Mouse (Mus musculus) thymus, adult 2 months (tissue): ENCODE data around the gene Fgfr2. TPM values are rescaled to one million over a fixed set of nuclear protein-coding genes. Genes with fewer than 3 reads are reported as not detected.

ENCODE experiments used
- DNase-seq: peaks from one replicate; pipeline ENCODE4 v3.0.0; 2021
- H3K27ac ChIP-seq: fragments of 200-500 bp; 2 replicates; pipeline ENCODE4 v1.5.1; 2012; ENCODE audit warnings: low read length, control low read depth; ENCODE audit not compliant: control insufficient read depth, insufficient read depth
- H3K27me3 ChIP-seq: fragments of 200-500 bp; 2 replicates; pipeline ENCODE4 v1.6.1; 2012; ENCODE audit warnings: mild to moderate bottlenecking, low read length, moderate library complexity, mixed read lengths; ENCODE audit not compliant: control insufficient read depth, insufficient read depth
- H3K36me3 ChIP-seq: fragments of 200-500 bp; 2 replicates; pipeline ENCODE4 v1.6.1; 2012; ENCODE audit warnings: mild to moderate bottlenecking, low read length, moderate library complexity; ENCODE audit not compliant: control insufficient read depth, insufficient read depth
- H3K4me1 ChIP-seq: fragments of 200-500 bp; replicated peaks from 2 replicates; pipeline ENCODE4 v1.6.1; 2012; ENCODE audit warnings: low read length; ENCODE audit not compliant: control insufficient read depth, insufficient read depth
- H3K4me3 ChIP-seq: fragments of 200-500 bp; 2 replicates; pipeline ENCODE4 v1.5.1; 2012; ENCODE audit warnings: mild to moderate bottlenecking, low read length, control low read depth, moderate library complexity; ENCODE audit not compliant: control insufficient read depth, insufficient read depth
- CTCF ChIP-seq: fragments of 200-500 bp; IDR thresholded peaks from 2 replicates; pipeline ENCODE4 v1.5.1; 2012; ENCODE audit warnings: mild to moderate bottlenecking, control low read depth, low read length, moderate library complexity, borderline replicate concordance; ENCODE audit not compliant: control insufficient read depth, poor library complexity, insufficient read depth; ENCODE audit errors: extremely low read depth
- POLR2A ChIP-seq: fragments of 200-500 bp; IDR thresholded peaks from 2 replicates; pipeline ENCODE4 v1.6.1; 2012; ENCODE audit warnings: mild to moderate bottlenecking, low read length, control low read depth, moderate library complexity; ENCODE audit not compliant: control insufficient read depth, poor library complexity, insufficient read depth; ENCODE audit errors: extremely low read depth
- WGBS: fragments of 180-500 bp; shearing (Covaris S2); methylation state at CpG from one replicate; pipeline ENCODE4 v1.1.7; 2018; 5-methylcytosine and 5-hydroxymethylcytosine counted together
- polyA plus RNA-seq: library from polyadenylated mRNA; depleted of rRNA; stranded (reverse); fragments of >200 nt; gene quantifications from 2 replicates; pipeline ENCODE4 v1.2.3, GENCODE M21; 2012

Gene Fgfr2
- polyA plus RNA-seq, 1 experiment, result 12.1 TPM

GRCm38 (mm10) chr7:132675922-132676321 lies 447.2 kb downstream of the Fgfr2 start:
- peaks cover 7% of the 10 kb centered on the region; the same call in 1 of the 2 replicates for H3K4me1 ChIP-seq
- WGBS, result 92% methylated on average over 2 of the region's 2 CpGs

GRCm38 (mm10) chr7:132673931-132674755 lies 449.0 kb downstream of the Fgfr2 start:
- no peaks in the 10 kb centered on the region for H3K36me3 ChIP-seq
- H3K27ac ChIP-seq, result no peak overlapping the region
- H3K27me3 ChIP-seq, result no peaks in the 10 kb centered on the region
- no peak overlapping the region for H3K4me3 ChIP-seq
- DNase-seq, result no peak
- peaks cover 7% of the 10 kb centered on the region; the same call in 1 of the 2 replicates for H3K4me1 ChIP-seq
- TF ChIP-seq POLR2A (no peak), CTCF (no peak)
- WGBS, result 91% methylated on average over 17 of the region's 17 CpGs

More at GRCm38 (mm10) chr7:132675922-132676321, 447.2 kb downstream of the Fgfr2 start:
- DNase-seq, result no peak
- no peak overlapping the region for H3K27ac ChIP-seq
- H3K27me3 ChIP-seq, result no peaks in the 10 kb centered on the region
- no peak overlapping the region for H3K4me3 ChIP-seq
- no peaks in the 10 kb centered on the region for H3K36me3 ChIP-seq
- TF ChIP-seq POLR2A, result no peak

DNA sequence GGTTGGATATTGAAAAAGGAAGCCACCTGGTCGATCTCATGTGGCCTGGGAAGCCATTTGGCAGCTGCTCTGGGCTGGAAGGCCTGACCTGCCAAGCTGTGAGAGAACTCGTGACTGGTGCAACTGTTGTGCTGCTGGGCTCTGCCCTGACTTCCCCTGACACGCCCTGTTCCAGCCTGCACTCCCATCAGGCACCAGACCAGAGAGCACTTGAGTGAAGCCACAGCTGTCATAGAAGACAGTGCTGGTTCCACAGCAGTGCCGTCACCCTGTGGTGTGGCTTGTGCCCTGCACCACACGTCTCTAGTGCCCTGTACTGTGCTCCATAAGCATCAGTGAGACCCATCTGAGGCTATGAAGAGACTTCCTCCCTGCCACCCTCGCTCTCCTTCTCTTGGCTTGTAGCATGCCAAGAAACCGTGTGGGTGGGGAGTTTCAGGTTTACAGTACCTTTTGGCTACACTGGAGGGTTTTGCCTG lies 450.6 kb downstream of the Fgfr2 start:
- Histone ChIP-seq H3K27me3 (no peaks in the 10 kb centered on the region), H3K36me3 (no peaks in the 10 kb centered on the region), H3K4me3 (no peak overlapping the region), H3K4me1 (peaks cover 7% of the 10 kb centered on the region; the same call in 1 of the 2 replicates), H3K27ac (no peak overlapping the region)
- TF ChIP-seq POLR2A, result no peak
- TF ChIP-seq CTCF, result no peak
- 14% methylated on average over 7 of the region's 7 CpGs for WGBS
- DNase-seq, result peak; percentile 14

DNA sequence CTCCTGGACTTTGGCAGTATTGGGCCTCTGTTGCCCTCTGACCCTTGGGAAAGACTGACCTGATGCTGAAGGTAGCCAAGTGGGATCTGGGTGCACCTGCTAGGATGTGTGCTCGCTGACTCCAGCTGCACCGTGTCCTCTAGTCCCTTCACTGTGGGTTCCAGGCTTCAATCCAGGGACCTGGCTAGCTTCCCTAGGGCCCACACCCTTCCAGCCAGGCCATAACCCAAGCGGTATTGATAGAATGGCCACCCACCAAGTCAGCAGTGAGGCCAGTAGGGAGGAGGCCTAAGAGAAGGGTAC lies 452.3 kb downstream of the Fgfr2 start:
- Histone ChIP-seq H3K27me3 (no peaks in the 10 kb centered on the region), H3K27ac (no peak overlapping the region), H3K4me3 (no peak overlapping the region), H3K36me3 (no peaks in the 10 kb centered on the region), H3K4me1 (peaks cover 7% of the 10 kb centered on the region; the same call in 1 of the 2 replicates)
- 95% methylated on average over 3 of the region's 3 CpGs for WGBS
- TF ChIP-seq CTCF (no peak), POLR2A (no peak)
- no peak for DNase-seq

DNA sequence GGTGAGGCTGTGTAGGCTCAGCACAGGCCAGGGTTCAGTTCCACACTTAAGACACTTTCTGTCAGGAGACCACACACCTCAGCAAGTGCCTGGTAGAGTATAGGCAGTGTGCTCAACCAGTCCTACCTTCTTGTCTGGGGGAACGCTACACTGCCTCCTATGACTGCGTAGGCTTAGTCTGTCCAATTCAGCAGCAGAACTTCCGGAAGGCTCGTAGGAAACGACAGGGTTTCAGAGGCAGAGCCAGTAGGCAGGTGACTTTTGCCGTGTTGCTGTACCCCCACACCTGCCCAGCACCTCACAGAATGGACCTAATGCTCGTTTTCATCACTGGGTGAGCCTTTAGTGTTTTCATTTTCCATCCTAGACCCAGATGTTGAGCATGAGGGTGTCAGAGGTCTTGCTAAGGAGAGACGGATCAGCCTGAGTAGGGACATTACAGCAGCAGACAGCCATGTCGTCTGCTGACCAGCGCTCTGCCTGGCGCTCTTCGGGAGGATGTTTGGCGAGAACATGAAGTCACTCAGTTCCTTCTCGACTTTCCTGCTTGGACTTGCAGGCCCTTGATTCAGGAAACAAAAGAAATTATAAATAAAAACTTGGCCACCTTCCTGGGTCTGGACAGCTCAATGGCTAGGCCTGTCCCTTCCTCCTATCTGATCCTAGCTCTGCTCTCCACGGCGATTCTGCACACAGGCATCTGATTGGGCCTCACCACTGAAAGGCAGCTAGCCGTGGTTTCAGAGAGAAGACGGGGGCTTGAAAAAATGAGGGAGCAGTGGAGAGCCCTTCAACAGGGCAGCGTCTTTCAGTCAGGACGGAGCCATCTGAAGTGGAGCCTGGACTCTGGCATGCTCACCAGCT lies 452.9 kb downstream of the Fgfr2 start:
- Histone ChIP-seq H3K36me3 (no peaks in the 10 kb centered on the region), H3K27ac (no peak overlapping the region), H3K4me3 (no peak overlapping the region), H3K27me3 (no peaks in the 10 kb centered on the region), H3K4me1 (peaks cover 7% of the 10 kb centered on the region; the same call in 1 of the 2 replicates)
- 97% methylated on average over 20 of the region's 20 CpGs for WGBS
- TF ChIP-seq POLR2A, result no peak
- no peak for TF ChIP-seq CTCF
- DNase-seq, result no peak

DNA sequence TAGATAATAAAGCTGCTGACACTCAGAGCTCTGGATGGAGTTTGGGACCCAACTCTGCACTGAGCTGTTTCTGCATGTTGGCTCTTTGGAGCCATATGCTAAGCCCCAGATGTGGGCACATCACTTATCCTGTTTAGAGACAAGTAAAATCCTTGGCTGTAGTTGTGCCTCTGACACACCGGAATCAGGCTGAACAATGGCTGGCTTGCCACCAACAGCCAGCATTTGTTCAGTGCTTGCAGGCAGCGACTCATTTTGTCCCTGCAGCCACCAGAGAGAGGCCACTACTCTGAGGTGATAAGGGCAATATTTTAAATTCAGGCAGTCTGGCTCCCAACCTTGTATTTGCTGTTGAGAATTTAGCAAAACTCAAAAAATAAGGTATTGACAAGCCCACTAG lies 454.5 kb downstream of the Fgfr2 start:
- Histone ChIP-seq H3K4me1 (peaks cover 7% of the 10 kb centered on the region; the same call in 1 of the 2 replicates), H3K4me3 (no peak overlapping the region), H3K36me3 (no peaks in the 10 kb centered on the region), H3K27ac (no peak overlapping the region), H3K27me3 (no peaks in the 10 kb centered on the region)
- 91% methylated on average over 2 of the region's 2 CpGs for WGBS
- TF ChIP-seq CTCF, result no peak
- TF ChIP-seq POLR2A, result no peak
- DNase-seq, result no peak
